Mouse (Mus musculus): Measurements from ENCODE around the gene Ccdc18. TPM values are rescaled to one million over a fixed set of nuclear protein-coding genes. Genes with fewer than 3 reads are reported as not detected.
A peak's percentile ranks its signal among the peaks of the same experiment; 100 is the strongest.
"Not testable (repeated sequence)": the region's sequence is repeated elsewhere in the genome, so short reads cannot be mapped to it uniquely, and the experiment has no call there.

Gene Ccdc18
- polyA plus RNA-seq, 1 experiment from 2014 or later, result 11.2 TPM

- no peaks in the 10 kb centered on the region for H3K4me1 ChIP-seq
- H3K27me3 ChIP-seq, result no peaks in the 10 kb centered on the region
- no peak overlapping the region for H3K4me3 ChIP-seq
- no peaks in the 10 kb centered on the region for H3K9me3 ChIP-seq
- no peaks in the 10 kb centered on the region for H3K36me3 ChIP-seq
- H3K9ac ChIP-seq, result no peak overlapping the region
- ATAC-seq (ENCODE audit: insufficient number of reproducible peaks, insufficient read depth, low FRiP score, low TSS enrichment), result no peak
- WGBS, result 4% methylated on average over 1 of the region's 1 CpGs
- no peak overlapping the region for H3K4me2 ChIP-seq (replicated peaks)
- no peak overlapping the region for H3K27ac ChIP-seq
Measured at GRCm38 (mm10) chr5:108163695-108164094, 31.0 kb downstream of the Ccdc18 start.

GRCm38 (mm10) chr5:108184050-108184449 lies 51.4 kb downstream of the Ccdc18 start:
- no peak overlapping the region for H3K9ac ChIP-seq
- H3K4me3 ChIP-seq, result no peak overlapping the region
- H3K36me3 ChIP-seq, result no peaks in the 10 kb centered on the region
- H3K27ac ChIP-seq, result no peak overlapping the region
- H3K9me3 ChIP-seq, result no peaks in the 10 kb centered on the region
- H3K4me2 ChIP-seq (replicated peaks), result no peak overlapping the region
- no peaks in the 10 kb centered on the region for H3K27me3 ChIP-seq
- no peak for ATAC-seq (ENCODE audit: insufficient number of reproducible peaks, insufficient read depth, low FRiP score, low TSS enrichment)
- 92% methylated on average over 2 of the region's 2 CpGs for WGBS
- no peaks in the 10 kb centered on the region for H3K4me1 ChIP-seq

- H3K27ac ChIP-seq, result no peak overlapping the region
- no peaks in the 10 kb centered on the region for H3K36me3 ChIP-seq
- ATAC-seq (ENCODE audit: insufficient number of reproducible peaks, insufficient read depth, low FRiP score, low TSS enrichment), result no peak
- H3K9ac ChIP-seq, result no peak overlapping the region
- H3K4me3 ChIP-seq, result no peak overlapping the region
- H3K27me3 ChIP-seq, result no peaks in the 10 kb centered on the region
- H3K9me3 ChIP-seq, result no peaks in the 10 kb centered on the region
- H3K4me1 ChIP-seq, result no peaks in the 10 kb centered on the region
- H3K4me2 ChIP-seq (replicated peaks), result no peak overlapping the region
Measured at GRCm38 (mm10) chr5:108188967-108189366, 56.3 kb downstream of the Ccdc18 start.

- Histone ChIP-seq H3K9ac (no peak overlapping the region), H3K36me3 (no peaks in the 10 kb centered on the region), H3K27ac (no peak overlapping the region), H3K9me3 (no peaks in the 10 kb centered on the region), H3K4me1 (no peaks in the 10 kb centered on the region), H3K4me3 (no peak overlapping the region), H3K27me3 (no peaks in the 10 kb centered on the region), H3K4me2 (replicated peaks) (no peak overlapping the region)
- ATAC-seq (ENCODE audit: insufficient number of reproducible peaks, insufficient read depth, low FRiP score, low TSS enrichment), result no peak
Measured at GRCm38 (mm10) chr5:108206008-108206407, 73.3 kb downstream of the Ccdc18 start.

GRCm38 (mm10) chr5:108211512-108211911 lies 78.8 kb downstream of the Ccdc18 start:
- Histone ChIP-seq H3K27ac (no peak overlapping the region), H3K9me3 (no peaks in the 10 kb centered on the region), H3K4me2 (replicated peaks) (no peak overlapping the region), H3K4me1 (no peaks in the 10 kb centered on the region), H3K27me3 (no peaks in the 10 kb centered on the region), H3K9ac (no peak overlapping the region), H3K36me3 (no peaks in the 10 kb centered on the region), H3K4me3 (no peak overlapping the region)
- 82% methylated on average over 4 of the region's 4 CpGs for WGBS
- no peak for ATAC-seq (ENCODE audit: insufficient number of reproducible peaks, insufficient read depth, low FRiP score, low TSS enrichment)

GRCm38 (mm10) chr5:108214928-108215327 lies 82.3 kb downstream of the Ccdc18 start:
- Histone ChIP-seq H3K27me3 (no peaks in the 10 kb centered on the region), H3K36me3 (no peaks in the 10 kb centered on the region), H3K27ac (no peak overlapping the region), H3K9ac (no peak overlapping the region), H3K4me2 (replicated peaks) (no peak overlapping the region), H3K9me3 (no peaks in the 10 kb centered on the region), H3K4me1 (no peaks in the 10 kb centered on the region), H3K4me3 (no peak overlapping the region)
- no peak for ATAC-seq (ENCODE audit: insufficient number of reproducible peaks, insufficient read depth, low FRiP score, low TSS enrichment)
- WGBS, result 83% methylated on average over 2 of the region's 2 CpGs

- H3K4me1 ChIP-seq, result no peaks in the 10 kb centered on the region
- no peak overlapping the region for H3K27ac ChIP-seq
- H3K9ac ChIP-seq, result no peak overlapping the region
- ATAC-seq (ENCODE audit: insufficient number of reproducible peaks, insufficient read depth, low FRiP score, low TSS enrichment), result no peak
- no peaks in the 10 kb centered on the region for H3K27me3 ChIP-seq
- H3K9me3 ChIP-seq, result no peaks in the 10 kb centered on the region
- H3K4me2 ChIP-seq (replicated peaks), result no peak overlapping the region
- no peak overlapping the region for H3K4me3 ChIP-seq
- no peaks in the 10 kb centered on the region for H3K36me3 ChIP-seq
Measured at GRCm38 (mm10) chr5:108224077-108224476, 91.4 kb downstream of the Ccdc18 start.

GRCm38 (mm10) chr5:108226159-108226558 lies 93.5 kb downstream of the Ccdc18 start:
- Histone ChIP-seq H3K36me3 (no peaks in the 10 kb centered on the region), H3K4me2 (replicated peaks) (no peak overlapping the region), H3K27ac (no peak overlapping the region), H3K27me3 (no peaks in the 10 kb centered on the region), H3K4me3 (no peak overlapping the region), H3K9ac (no peak overlapping the region), H3K4me1 (no peaks in the 10 kb centered on the region), H3K9me3 (no peaks in the 10 kb centered on the region)
- no peak for ATAC-seq (ENCODE audit: insufficient number of reproducible peaks, insufficient read depth, low FRiP score, low TSS enrichment)

GRCm38 (mm10) chr5:108246314-108246765 lies 113.7 kb downstream of the Ccdc18 start:
- H3K9me3 ChIP-seq, result no peaks in the 10 kb centered on the region
- 54% methylated on average over 3 of the region's 3 CpGs for WGBS
- no peaks in the 10 kb centered on the region for H3K4me1 ChIP-seq
- H3K4me3 ChIP-seq, result no peak overlapping the region
- ATAC-seq (ENCODE audit: insufficient number of reproducible peaks, insufficient read depth, low FRiP score, low TSS enrichment), result no peak
- H3K36me3 ChIP-seq, result no peaks in the 10 kb centered on the region
- H3K9ac ChIP-seq, result no peak overlapping the region
- no peaks in the 10 kb centered on the region for H3K27me3 ChIP-seq
- no peak overlapping the region for H3K4me2 ChIP-seq (replicated peaks)
- H3K27ac ChIP-seq, result no peak overlapping the region

- H3K27ac ChIP-seq, result no peak overlapping the region
- H3K4me3 ChIP-seq, result no peak overlapping the region
- 66% methylated on average over 2 of the region's 2 CpGs for WGBS
- H3K9me3 ChIP-seq, result no peaks in the 10 kb centered on the region
- no peaks in the 10 kb centered on the region for H3K27me3 ChIP-seq
- H3K4me2 ChIP-seq (replicated peaks), result no peak overlapping the region
- no peak for ATAC-seq (ENCODE audit: insufficient number of reproducible peaks, insufficient read depth, low FRiP score, low TSS enrichment)
- H3K9ac ChIP-seq, result no peak overlapping the region
- no peaks in the 10 kb centered on the region for H3K4me1 ChIP-seq
- H3K36me3 ChIP-seq, result no peaks in the 10 kb centered on the region
Measured at GRCm38 (mm10) chr5:108250033-108250432, 117.4 kb downstream of the Ccdc18 start.

GRCm38 (mm10) chr5:108255259-108255658 lies 122.6 kb downstream of the Ccdc18 start:
- WGBS, result 79% methylated on average over 5 of the region's 5 CpGs
- Histone ChIP-seq H3K9ac (no peak overlapping the region), H3K27me3 (no peaks in the 10 kb centered on the region), H3K4me1 (no peaks in the 10 kb centered on the region), H3K36me3 (no peaks in the 10 kb centered on the region), H3K9me3 (no peaks in the 10 kb centered on the region), H3K4me3 (no peak overlapping the region), H3K4me2 (replicated peaks) (no peak overlapping the region), H3K27ac (no peak overlapping the region)
- ATAC-seq (ENCODE audit: insufficient number of reproducible peaks, insufficient read depth, low FRiP score, low TSS enrichment), result no peak

- peak; percentile 60; the same call in 1 of the 2 replicates for ATAC-seq (ENCODE audit: insufficient number of reproducible peaks, insufficient read depth, low FRiP score, low TSS enrichment)
- Histone ChIP-seq H3K4me1 (0 out of 2 replicates have a peak, but pooled peaks cover under 1% of the 10 kb centered on the region), H3K9me3 (no peaks in the 10 kb centered on the region), H3K27me3 (no peaks in the 10 kb centered on the region), H3K27ac (no peak overlapping the region), H3K4me2 (replicated peaks) (no peak overlapping the region), H3K4me3 (no peak overlapping the region), H3K9ac (no peak overlapping the region; the same call in 1 of the 2 replicates), H3K36me3 (no peaks in the 10 kb centered on the region)
- 34% methylated on average over 4 of the region's 4 CpGs for WGBS
Measured at GRCm38 (mm10) chr5:108262722-108263121, 130.0 kb downstream of the Ccdc18 start.

GRCm38 (mm10) chr5:108263785-108264184 lies 131.1 kb downstream of the Ccdc18 start:
- not testable (repeated sequence) for H3K36me3 ChIP-seq; H3K9ac ChIP-seq; H3K4me3 ChIP-seq; H3K4me2 ChIP-seq (replicated peaks); H3K27ac ChIP-seq; H3K9me3 ChIP-seq; H3K27me3 ChIP-seq; ATAC-seq (ENCODE audit: insufficient number of reproducible peaks, insufficient read depth, low FRiP score, low TSS enrichment); H3K4me1 ChIP-seq
- 78% methylated on average over 1 of the region's 1 CpGs for WGBS
